Mouse (Mus musculus) small intestine, adult 2 months (tissue): ENCODE data around the gene Cacna1d.

Experiments
- CTCF ChIP-seq: fragments of 200-500 bp; IDR thresholded peaks from 2 replicates; pipeline ENCODE4 v1.5.1; 2012; ENCODE audit warnings: low read depth, mild to moderate bottlenecking, control low read depth, inconsistent platforms, low read length, moderate library complexity, mixed read lengths; ENCODE audit not compliant: insufficient replicate concordance, insufficient read length; ENCODE audit errors: extremely low read depth
- POLR2A ChIP-seq: fragments of 200-500 bp; IDR thresholded peaks from 2 replicates; pipeline ENCODE4 v1.6.1; 2012; ENCODE audit warnings: low read depth, mild to moderate bottlenecking, control low read depth, inconsistent platforms, low read length, moderate library complexity

DNA sequence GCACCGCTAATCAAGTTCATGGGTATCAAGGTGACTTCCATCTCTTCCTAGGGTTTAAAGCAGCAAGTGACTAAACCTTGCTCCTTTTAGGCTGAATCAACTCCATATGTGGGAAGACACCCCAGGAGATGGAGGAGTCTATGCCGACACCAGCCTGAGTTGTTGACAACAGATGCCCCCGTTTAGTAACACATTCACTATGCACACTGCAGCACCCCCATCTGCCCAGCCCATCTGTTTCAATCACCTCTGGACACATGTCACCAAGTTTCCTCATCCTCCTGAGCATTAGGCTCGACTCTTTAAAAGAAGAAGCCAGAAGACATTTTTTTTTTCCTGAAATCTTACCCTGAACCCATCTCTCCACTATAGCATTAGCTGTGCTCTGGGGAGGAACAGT lies 242.4 kb downstream of the Cacna1d start:
- TF ChIP-seq CTCF (no peak), POLR2A (no peak)
